Mouse (Mus musculus) ZHBTc4 (cell line): Measurements from ENCODE around the gene Gm853.

Experiments used
- DNase-seq: peaks from one replicate; pipeline ENCODE4 v3.0.0-alpha.2; 2011; ENCODE audit warnings: low read depth, low spot score

Gene Gm853

DNA sequence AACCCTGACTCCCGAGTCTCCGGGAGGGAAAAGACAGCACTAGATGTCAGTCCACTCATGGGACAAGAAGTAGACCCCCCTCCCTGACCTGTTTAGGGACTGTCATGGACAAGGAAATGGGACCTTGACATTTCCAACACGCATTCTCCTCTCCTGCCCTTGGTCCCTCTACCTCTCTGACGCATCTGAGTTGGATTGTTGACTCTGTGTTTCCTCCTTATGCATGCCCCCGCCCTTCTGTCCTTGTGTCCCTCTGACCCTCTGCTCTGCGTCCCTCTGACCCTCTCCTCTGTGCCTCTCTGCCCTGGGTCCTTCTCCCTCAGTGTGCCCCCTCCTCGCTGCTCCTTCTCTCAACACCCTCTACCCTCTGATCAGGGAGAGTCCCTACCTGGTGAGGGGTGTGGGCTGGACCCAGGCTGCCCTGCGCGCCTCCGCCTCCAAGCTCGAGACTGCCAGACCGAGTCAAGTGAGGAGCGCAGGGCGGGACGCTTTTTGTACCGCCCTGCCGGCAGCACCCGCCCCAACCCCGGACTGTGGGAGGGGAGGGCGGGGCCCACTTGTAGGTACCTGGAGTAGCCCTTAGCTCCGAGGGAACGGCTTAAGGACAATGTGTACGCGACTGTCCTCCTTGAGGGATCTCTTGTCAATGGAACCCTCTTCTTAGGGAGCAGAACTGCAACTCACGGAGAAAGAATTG lies 47.7 kb downstream of the Gm853 start:
- DNase-seq = peak; percentile 92

DNA sequence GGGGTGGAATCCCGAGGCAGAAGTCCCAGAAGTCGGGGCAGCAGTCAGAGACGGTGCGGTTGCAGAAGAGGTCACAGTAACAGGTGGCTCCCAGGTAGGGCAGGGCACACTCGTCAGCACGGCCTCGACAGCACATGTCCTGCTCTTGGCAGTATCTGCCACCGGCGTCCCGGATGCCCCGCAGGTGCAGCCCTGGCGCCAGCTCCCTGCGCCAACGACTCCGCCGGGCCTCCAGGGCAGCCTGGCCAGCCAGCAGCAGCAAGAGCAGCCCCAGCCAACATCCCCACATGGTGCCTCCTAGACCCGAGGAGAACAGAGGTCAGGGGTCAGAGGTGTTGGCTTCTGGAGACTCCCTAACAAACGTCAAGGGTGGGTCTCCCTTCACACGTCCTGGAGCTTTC lies 48.3 kb downstream of the Gm853 start:
- DNase-seq = no peak

GRCm38 (mm10) chr4:130173060-130173822 lies 49.0 kb downstream of the Gm853 start:
- no peak for DNase-seq

DNA sequence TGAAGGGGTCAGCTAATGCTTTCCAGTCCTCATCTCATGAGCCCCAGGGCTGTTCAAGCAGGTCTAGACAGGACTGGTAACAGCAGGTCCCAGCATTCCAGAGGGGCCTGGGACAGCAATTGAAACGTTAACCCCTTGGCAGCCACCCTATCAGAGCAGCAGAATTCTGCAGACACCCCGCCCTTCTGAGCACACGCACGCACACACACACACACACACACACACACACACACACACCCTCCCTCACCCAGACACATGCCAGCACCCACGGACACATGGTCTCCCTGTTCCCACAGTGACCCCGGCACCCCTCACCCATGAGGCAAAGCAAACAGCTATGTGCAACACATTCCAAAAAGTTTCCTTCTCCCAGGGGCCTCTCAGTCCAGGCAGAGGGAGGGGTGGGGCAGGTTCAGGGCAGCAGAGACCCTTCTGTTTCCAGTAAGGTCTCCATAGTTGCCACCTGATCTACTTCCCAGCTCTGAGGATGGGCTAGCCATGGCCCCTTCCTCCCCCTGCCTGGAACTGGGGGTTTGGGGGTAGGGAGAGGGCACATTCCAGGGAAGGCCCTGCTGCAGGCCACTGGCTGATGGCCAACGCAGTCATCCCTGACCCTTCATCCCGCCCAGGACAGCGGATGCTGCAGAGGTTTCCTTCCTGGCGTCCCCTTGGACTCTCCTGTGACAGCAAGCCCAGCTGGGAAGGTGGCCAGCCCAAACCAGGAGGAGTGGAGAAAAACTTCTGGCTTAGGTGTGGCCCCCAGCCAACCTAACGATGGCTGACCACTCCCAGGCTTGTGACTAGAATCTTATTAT lies 50.0 kb downstream of the Gm853 start:
- DNase-seq = peak; percentile 43

DNA sequence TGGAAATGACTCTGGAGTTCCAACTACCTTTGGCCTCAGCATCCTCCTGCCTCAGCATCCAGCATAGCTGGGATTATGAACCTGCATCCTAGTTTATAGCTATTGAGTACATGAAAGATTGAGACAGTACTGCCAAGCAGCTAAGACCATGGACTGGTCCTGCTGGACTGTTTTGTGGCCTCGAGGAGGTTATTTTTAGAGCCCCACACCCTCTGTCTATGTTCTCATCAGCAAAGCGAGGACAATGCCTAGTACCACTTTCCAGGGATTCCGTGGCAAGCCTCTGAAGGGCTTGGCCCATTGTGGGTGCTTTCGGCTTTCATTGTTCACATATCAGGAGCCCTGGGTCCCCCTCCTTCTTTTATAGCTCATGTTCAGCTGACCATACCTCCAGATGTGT lies 51.8 kb downstream of the Gm853 start:
- no peak for DNase-seq

GRCm38 (mm10) chr4:130169411-130169971 lies 52.7 kb downstream of the Gm853 start:
- DNase-seq = no peak

DNA sequence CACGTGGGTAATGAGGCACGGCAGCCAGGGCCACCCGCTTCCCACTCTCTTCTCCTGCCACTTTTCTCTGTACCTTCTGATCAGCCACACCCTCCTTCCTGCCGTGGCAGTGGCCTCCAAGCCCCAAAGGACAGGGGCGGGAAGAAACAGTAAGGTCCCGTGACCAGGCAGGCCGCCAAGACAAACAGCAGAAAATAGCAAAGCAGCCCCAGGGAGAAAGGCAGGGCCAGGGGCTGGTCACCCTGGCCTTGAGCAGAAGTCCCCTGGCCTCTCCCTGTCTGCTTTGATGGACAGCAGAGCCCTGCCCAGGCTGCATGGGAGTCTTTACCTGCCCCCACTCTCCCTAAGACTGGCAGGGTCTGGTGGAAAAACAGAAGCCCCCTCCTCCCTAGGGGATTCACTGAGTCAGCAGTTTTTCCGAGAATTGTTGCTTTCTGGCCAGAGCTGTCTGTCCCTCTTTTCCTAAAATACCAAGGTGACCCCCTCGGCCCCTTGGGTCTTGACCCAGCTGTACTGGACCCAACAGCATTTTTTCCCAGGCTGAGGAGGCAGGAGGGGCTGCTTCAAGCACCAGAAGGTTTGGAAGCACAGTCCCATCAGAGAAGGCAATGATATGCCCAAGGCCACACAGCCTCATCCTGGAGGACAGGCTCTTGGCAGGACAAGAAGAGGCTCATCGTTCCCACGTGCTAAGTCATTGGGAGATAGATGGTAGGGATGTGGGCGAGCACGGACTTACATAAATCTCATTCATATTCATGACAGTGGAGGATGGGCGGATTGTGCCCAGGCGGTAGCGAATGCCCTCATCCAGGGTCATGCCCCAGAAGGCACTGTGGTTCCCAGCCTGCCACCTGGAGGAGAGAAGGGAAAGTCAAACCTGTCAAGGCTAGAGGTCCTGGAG lies 53.7 kb downstream of the Gm853 start:
- DNase-seq = no peak

- DNase-seq = no peak
Measured at GRCm38 (mm10) chr4:130167814-130168213, 54.4 kb downstream of the Gm853 start.

DNA sequence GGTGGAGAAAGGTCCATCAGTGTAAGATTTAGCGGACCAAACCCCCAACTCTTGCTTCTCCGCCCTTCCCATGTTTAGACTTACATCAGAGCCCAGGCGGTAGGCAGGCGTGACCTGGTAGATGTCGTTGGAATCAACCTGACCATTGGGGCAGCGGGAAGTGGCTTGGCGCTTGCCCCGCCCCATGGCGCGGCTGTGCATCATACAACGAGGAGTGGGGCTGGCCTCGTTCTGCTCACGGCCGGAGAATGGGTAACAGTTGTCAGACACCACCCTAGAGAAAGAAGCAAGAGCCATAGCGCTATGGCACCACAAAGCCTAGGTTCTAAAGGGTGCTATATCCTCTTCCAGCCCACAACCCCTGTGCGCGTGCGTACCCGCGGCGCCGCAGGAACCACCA lies 54.9 kb downstream of the Gm853 start:
- peak; percentile 36 for DNase-seq

DNA sequence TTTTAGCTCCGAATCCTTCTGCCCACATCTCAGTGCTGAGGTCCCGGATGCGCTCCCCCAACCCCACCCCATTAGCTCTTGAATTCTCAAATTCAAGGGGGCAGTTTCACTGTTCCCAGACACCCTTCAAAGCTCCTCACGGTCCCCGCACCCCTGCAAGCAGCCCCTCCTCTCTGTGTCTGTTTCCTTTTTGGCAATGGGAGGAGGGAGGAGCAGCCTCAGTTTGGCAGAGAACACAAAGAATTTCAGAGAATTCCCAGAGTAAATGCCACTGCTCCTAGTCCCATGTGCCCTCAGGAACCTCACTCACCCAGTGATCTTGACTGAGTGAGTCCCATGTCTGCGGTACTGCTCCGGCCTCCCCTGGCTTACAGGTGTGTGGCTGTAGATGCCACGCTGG lies 55.6 kb downstream of the Gm853 start:
- no peak for DNase-seq

GRCm38 (mm10) chr4:130166061-130166460 lies 56.1 kb downstream of the Gm853 start:
- DNase-seq = no peak

- no peak for DNase-seq
Measured at GRCm38 (mm10) chr4:130164121-130164520, 58.1 kb downstream of the Gm853 start.

- no peak for DNase-seq
Measured at GRCm38 (mm10) chr4:130163391-130163861, 58.8 kb downstream of the Gm853 start.

DNA sequence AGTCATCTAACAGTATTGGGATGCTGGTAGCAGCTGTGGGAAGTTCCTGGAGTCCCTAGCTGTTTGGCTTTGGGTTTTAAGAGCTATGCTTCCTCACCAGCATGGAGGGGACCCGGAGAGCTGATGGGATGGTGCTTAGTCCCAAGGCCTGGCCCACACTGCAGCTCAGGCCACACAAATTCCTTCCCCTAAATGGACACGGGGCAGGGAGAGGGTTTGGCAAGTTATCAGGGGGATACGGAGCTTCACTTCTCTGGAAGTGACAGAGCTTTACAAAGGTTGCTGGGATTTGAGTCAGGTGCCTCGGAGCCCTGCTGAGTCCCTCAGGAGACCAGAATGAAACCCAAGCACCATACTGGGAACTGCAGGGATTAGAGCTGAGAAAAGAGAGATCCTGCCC lies 60.9 kb downstream of the Gm853 start:
- no peak for DNase-seq
